Mouse (Mus musculus) small intestine, adult 2 months (tissue): ENCODE data around the gene Ugt1a7c.

ENCODE experiments used
- CTCF ChIP-seq: fragments of 200-500 bp; IDR thresholded peaks from 2 replicates; pipeline ENCODE4 v1.5.1; 2012; ENCODE audit warnings: low read depth, mild to moderate bottlenecking, control low read depth, inconsistent platforms, low read length, moderate library complexity, mixed read lengths; ENCODE audit not compliant: insufficient replicate concordance, insufficient read length; ENCODE audit errors: extremely low read depth
- POLR2A ChIP-seq: fragments of 200-500 bp; IDR thresholded peaks from 2 replicates; pipeline ENCODE4 v1.6.1; 2012; ENCODE audit warnings: low read depth, mild to moderate bottlenecking, control low read depth, inconsistent platforms, low read length, moderate library complexity

- TF ChIP-seq CTCF (no peak), POLR2A (no peak)
These were observed 135.6 kb downstream of the Ugt1a7c start for GRCm38 (mm10) chr1:88230421-88230820.
